Mouse (Mus musculus) layer of hippocampus, postnatal 14 days (tissue): Measurements from ENCODE around the gene Gm10260. TPM values are rescaled to one million over a fixed set of nuclear protein-coding genes. Genes with fewer than 3 reads are reported as not detected.

Experiments used
- DNase-seq, 2 experiments: peaks; one replicate each; pipeline ENCODE4 v3.0.0; 2021 to 2022; ENCODE audit warnings: low spot score in 2 of 2, mixed read lengths in 1 of 2
- total RNA-seq, 2 experiments: library from RNA; stranded (reverse); gene quantifications; 2 replicates each; pipeline ENCODE4 v1.2.3; 2021

Gene Gm10260
- total RNA-seq, 2 experiments from 2014 or later, result 101 TPM

DNA sequence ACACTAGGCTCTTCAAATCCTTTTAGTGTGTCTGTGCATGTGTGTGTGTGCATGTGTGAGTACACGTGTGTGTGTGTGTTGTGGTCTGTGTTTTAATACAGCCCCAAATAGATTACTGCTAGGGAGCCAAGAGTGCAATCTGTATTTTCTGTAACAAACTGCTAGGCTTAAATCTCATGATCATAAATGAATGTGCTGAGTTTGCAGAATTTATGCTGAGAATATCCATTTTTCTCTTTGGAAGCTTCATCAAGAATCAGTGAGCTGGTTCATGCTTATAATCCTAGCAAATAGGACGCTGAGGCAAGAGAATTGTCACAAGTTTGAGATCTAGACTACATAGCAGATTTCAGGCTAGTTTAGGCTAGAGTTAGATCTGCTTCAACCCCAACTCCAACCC lies 48.9 kb downstream of the Gm10260 start:
- no peak for DNase-seq
